Mouse (Mus musculus): ENCODE measurements at regions not wholly inside any gene's neighbourhood (a gene's known extent, or its start where the extent isn't known, plus 50 kb on each side); places are given as distances from the start of the nearest gene placed in this dataset.

DNA sequence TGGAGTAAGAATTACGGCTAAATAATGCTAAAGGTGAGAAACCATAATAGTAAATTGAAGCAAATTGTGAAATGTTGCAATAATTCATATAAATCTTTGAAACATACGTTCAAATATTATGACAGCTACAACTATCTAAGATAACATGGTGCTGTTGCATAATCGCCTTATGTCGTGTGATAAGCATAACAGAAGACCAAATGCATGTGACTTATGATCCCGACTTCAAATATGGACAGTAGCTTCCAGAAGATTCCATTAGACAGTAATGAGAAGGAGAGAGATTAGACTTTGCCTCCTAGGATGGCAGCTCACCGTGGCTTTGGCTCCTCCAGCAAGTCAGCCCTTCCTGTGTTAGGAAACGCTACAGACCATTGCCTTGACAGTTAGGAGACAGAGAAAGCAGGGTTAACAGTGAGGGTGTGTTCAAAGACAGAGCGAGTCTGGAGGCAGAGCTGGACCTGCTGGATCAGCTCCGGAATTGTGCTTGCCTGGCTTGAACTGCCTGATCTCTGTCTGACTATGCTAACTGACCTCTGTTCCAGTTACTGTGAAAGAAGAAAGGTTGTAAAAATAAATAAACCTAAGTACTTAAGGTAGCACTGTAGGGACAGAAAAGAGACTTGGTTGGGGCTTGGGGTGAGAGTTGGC, 434.6 kb upstream of the Tle4 start:
- Histone ChIP-seq H3K27me3 (ENCODE audit: poor library complexity, severe bottlenecking) (peaks cover 44% of the 10 kb centered on the region), H3K4me1 (peaks cover 28% of the 10 kb centered on the region), H3K36me3 (replicated peaks) (no peaks in the 10 kb centered on the region), H3K27ac (no peak overlapping the region), H3K9me3 (no peaks in the 10 kb centered on the region), H3K4me3 (no peak overlapping the region)
- 88% methylated on average over 9 of the region's 9 CpGs for WGBS
- DNase-seq (ENCODE audit: extremely low spot score, low spot score), result no peak

DNA sequence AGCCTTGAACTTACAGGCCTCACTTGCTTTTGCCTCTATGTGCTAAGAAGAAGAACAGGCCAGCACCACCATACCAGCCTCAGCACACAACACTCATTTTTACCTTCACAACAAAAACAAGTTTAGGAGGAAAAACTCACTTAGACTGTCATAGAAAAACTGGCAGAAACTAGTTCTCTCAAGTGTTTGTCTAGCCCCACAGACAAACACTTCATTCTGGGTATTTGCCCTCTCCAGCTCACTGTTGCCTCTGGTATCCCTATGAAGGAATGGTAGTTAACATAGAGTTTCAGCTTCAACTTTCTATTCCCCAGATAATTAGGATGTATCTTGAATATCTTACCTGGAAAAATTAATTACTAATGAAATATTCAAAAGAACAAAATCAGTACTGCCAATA, 433.6 kb upstream of the Tle4 start:
- no peak overlapping the region for H3K27ac ChIP-seq
- H3K36me3 ChIP-seq (replicated peaks), result no peaks in the 10 kb centered on the region
- no peak overlapping the region for H3K4me3 ChIP-seq
- peaks cover 34% of the 10 kb centered on the region for H3K27me3 ChIP-seq (ENCODE audit: poor library complexity, severe bottlenecking)
- H3K9me3 ChIP-seq, result no peaks in the 10 kb centered on the region
- no peak for DNase-seq (ENCODE audit: extremely low spot score, low spot score)
- peaks cover 28% of the 10 kb centered on the region for H3K4me1 ChIP-seq

GRCm38 (mm10) chr19:15003596-15003995, 405.7 kb upstream of the Tle4 start:
- Histone ChIP-seq H3K27me3 (ENCODE audit: poor library complexity, severe bottlenecking) (no peaks in the 10 kb centered on the region), H3K9me3 (no peaks in the 10 kb centered on the region), H3K36me3 (replicated peaks) (no peaks in the 10 kb centered on the region), H3K4me3 (no peak overlapping the region), H3K27ac (no peak overlapping the region), H3K4me1 (no peaks in the 10 kb centered on the region)
- no peak for DNase-seq (ENCODE audit: extremely low spot score, low spot score)
- WGBS, result 76% methylated on average over 3 of the region's 3 CpGs

DNA sequence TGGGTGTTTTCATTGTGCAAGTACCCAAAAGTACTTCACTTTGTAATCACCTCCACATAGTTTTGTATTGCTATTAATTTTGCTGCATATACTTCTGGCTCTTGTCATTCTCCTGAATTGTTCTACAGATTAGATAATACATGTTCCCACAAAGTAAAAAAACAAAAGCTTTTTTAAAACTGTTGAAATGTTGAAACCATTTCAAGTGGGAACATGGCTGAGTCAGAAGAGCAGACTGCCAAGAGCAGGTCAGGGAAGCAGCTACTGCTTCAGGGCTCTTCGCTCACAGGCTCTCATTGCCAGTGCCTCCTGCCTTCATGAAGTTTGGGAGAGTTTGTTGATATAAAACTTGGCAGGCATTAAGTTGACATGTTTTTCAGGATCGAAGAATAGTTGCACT, 395.5 kb upstream of the Tle4 start:
- Histone ChIP-seq H3K9me3 (no peaks in the 10 kb centered on the region), H3K27ac (no peak overlapping the region), H3K4me1 (no peaks in the 10 kb centered on the region), H3K27me3 (ENCODE audit: poor library complexity, severe bottlenecking) (no peaks in the 10 kb centered on the region), H3K36me3 (replicated peaks) (no peaks in the 10 kb centered on the region), H3K4me3 (no peak overlapping the region)
- 95% methylated on average over 2 of the region's 2 CpGs for WGBS
- DNase-seq (ENCODE audit: extremely low spot score, low spot score), result no peak

DNA sequence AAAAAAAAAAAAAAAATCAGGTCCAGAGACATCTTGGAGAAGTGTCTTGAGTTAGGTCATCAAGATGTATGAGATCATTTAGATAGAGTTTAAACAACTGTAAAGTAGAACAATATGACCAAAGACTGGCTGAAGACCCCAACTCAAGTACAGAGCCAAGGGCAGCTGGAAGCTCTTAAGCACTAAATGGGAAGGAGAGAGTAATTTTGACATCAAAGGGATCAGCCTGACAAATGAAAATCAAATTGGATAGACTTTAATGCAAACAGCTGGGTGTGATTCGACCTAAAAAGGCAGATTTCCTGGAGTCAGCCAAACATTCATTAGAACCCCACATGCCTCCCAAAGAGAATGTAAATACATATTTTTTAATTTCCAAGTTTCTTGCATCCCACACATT, 372.3 kb upstream of the Tle4 start:
- 28% methylated on average over 1 of the region's 1 CpGs for WGBS

GRCm38 (mm10) chr19:14968283-14968682, 370.4 kb upstream of the Tle4 start:
- no peak for DNase-seq (ENCODE audit: extremely low spot score, low spot score)
- Histone ChIP-seq H3K27ac (no peak overlapping the region), H3K4me3 (no peak overlapping the region), H3K27me3 (ENCODE audit: poor library complexity, severe bottlenecking) (peaks cover 26% of the 10 kb centered on the region), H3K4me1 (peaks cover 12% of the 10 kb centered on the region), H3K36me3 (replicated peaks) (no peaks in the 10 kb centered on the region), H3K9me3 (no peaks in the 10 kb centered on the region)
- WGBS, result 78% methylated on average over 3 of the region's 3 CpGs

More for the DNA sequence above, 372.3 kb upstream of the Tle4 start:
- H3K9me3 ChIP-seq, result no peaks in the 10 kb centered on the region
- no peak overlapping the region for H3K4me3 ChIP-seq
- H3K27me3 ChIP-seq (ENCODE audit: poor library complexity, severe bottlenecking), result peaks cover 45% of the 10 kb centered on the region
- H3K4me1 ChIP-seq, result peaks cover 12% of the 10 kb centered on the region
- no peak for DNase-seq (ENCODE audit: extremely low spot score, low spot score)
- no peaks in the 10 kb centered on the region for H3K36me3 ChIP-seq (replicated peaks)
- no peak overlapping the region for H3K27ac ChIP-seq

- DNase-seq (ENCODE audit: extremely low spot score, low spot score), result no peak
- no peaks in the 10 kb centered on the region for H3K36me3 ChIP-seq (replicated peaks)
- H3K27ac ChIP-seq, result peak overlapping the region; percentile 9; the same call in 1 of the 2 replicates
- peaks cover 40% of the 10 kb centered on the region for H3K27me3 ChIP-seq (ENCODE audit: poor library complexity, severe bottlenecking)
- no peaks in the 10 kb centered on the region for H3K9me3 ChIP-seq
- WGBS, result 94% methylated on average over 19 of the region's 19 CpGs
- peaks cover 22% of the 10 kb centered on the region for H3K4me1 ChIP-seq
- no peak overlapping the region for H3K4me3 ChIP-seq
These were observed 359.9 kb upstream of the Tle4 start for GRCm38 (mm10) chr19:14957727-14958126.

DNA sequence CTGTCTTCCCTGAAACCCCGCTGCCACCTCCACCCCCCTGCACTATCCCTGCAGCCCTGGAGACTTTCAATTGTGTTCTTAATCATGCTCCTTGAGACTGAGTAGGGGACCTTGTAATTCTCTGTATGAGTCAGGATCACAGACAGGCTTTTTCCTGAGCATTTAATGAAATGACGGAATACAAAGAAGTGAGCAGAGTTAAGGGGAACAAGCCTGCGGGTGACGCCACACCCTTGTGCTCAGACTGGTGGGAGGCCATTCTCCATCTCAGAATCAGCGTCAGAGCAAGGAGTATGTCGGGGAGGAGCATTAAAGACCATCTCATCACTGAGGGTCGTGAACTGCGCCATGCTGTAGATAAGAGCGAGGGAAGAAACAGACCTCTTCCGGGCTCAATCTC, 359.3 kb upstream of the Tle4 start:
- Histone ChIP-seq H3K27ac (peak overlapping the region; percentile 9; the same call in 1 of the 2 replicates), H3K36me3 (replicated peaks) (no peaks in the 10 kb centered on the region), H3K4me3 (no peak overlapping the region; the same call in 1 of the 2 replicates), H3K27me3 (ENCODE audit: poor library complexity, severe bottlenecking) (peaks cover 40% of the 10 kb centered on the region), H3K9me3 (no peaks in the 10 kb centered on the region), H3K4me1 (peaks cover 22% of the 10 kb centered on the region)
- no peak for DNase-seq (ENCODE audit: extremely low spot score, low spot score)
- 33% methylated on average over 10 of the region's 10 CpGs for WGBS

DNA sequence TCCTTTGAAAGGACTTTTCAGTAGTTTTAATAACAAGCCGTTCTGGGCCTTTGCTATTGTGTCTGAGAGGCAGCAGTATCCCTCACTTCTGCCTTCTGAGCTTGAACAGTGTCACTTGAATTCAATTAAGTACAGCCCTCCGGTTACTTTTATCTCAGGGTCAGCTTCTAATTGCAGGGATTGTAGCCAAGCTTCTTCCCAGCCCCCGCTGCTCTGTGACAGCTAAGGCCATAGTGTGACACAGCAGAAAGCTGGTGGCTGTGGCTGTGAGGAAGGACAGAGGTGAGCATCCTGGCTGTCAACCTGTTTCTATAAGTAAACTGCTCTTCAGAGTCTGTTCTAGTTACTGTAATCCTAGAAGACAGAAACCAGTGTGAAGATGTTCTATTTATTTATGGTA, 358.5 kb upstream of the Tle4 start:
- H3K36me3 ChIP-seq (replicated peaks), result no peaks in the 10 kb centered on the region
- no peaks in the 10 kb centered on the region for H3K9me3 ChIP-seq
- H3K4me1 ChIP-seq, result peaks cover 22% of the 10 kb centered on the region
- DNase-seq (ENCODE audit: extremely low spot score, low spot score), result no peak
- no peak overlapping the region for H3K27ac ChIP-seq
- 3% methylated on average over 3 of the region's 3 CpGs for WGBS
- H3K27me3 ChIP-seq (ENCODE audit: poor library complexity, severe bottlenecking), result peaks cover 40% of the 10 kb centered on the region
- H3K4me3 ChIP-seq, result no peak overlapping the region

DNA sequence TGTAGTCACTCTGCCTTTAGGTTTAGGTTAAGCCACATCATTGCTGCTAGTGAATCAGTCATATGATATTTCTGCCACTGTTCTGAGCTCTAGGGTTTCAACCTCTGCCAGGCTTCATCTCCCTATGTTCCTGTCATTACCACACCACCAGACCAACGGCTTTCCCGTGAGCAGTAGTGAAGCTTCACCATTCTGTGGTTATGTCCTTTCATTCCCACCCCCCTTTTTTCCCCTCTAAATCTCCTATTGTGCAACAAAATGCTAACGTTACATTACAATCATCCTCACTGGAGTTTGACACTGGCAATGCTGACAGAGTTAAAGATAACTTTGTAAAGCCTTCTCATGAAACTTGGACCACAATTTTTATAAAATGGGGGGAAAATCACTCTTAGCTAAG, 358.1 kb upstream of the Tle4 start:
- no peaks in the 10 kb centered on the region for H3K36me3 ChIP-seq (replicated peaks)
- peaks cover 40% of the 10 kb centered on the region for H3K27me3 ChIP-seq (ENCODE audit: poor library complexity, severe bottlenecking)
- H3K4me1 ChIP-seq, result peaks cover 22% of the 10 kb centered on the region
- no peaks in the 10 kb centered on the region for H3K9me3 ChIP-seq
- WGBS, result 15% methylated on average over 3 of the region's 3 CpGs
- H3K27ac ChIP-seq, result no peak overlapping the region
- DNase-seq (ENCODE audit: extremely low spot score, low spot score), result no peak
- no peak overlapping the region for H3K4me3 ChIP-seq

GRCm38 (mm10) chr19:14940207-14940952, 342.5 kb upstream of the Tle4 start:
- DNase-seq (ENCODE audit: extremely low spot score, low spot score), result no peak
- H3K27ac ChIP-seq, result no peak overlapping the region
- H3K36me3 ChIP-seq (replicated peaks), result no peaks in the 10 kb centered on the region
- no peak overlapping the region for H3K4me3 ChIP-seq
- H3K9me3 ChIP-seq, result no peaks in the 10 kb centered on the region
- WGBS, result 85% methylated on average over 9 of the region's 9 CpGs
- H3K27me3 ChIP-seq (ENCODE audit: poor library complexity, severe bottlenecking), result no peaks in the 10 kb centered on the region
- no peaks in the 10 kb centered on the region; the same call in 1 of the 2 replicates for H3K4me1 ChIP-seq

GRCm38 (mm10) chr19:14922238-14922637, 324.4 kb upstream of the Tle4 start:
- H3K27me3 ChIP-seq (ENCODE audit: poor library complexity, severe bottlenecking), result no peaks in the 10 kb centered on the region
- WGBS, result 75% methylated on average over 1 of the region's 1 CpGs
- H3K36me3 ChIP-seq (replicated peaks), result no peaks in the 10 kb centered on the region
- H3K4me1 ChIP-seq, result no peaks in the 10 kb centered on the region
- DNase-seq (ENCODE audit: extremely low spot score, low spot score), result no peak
- no peak overlapping the region for H3K27ac ChIP-seq
- no peak overlapping the region for H3K4me3 ChIP-seq
- no peaks in the 10 kb centered on the region for H3K9me3 ChIP-seq

- Histone ChIP-seq H3K27me3 (ENCODE audit: poor library complexity, severe bottlenecking) (0 out of 2 replicates have a peak, but pooled peaks cover 5% of the 10 kb centered on the region), H3K36me3 (replicated peaks) (no peaks in the 10 kb centered on the region), H3K4me3 (no peak overlapping the region), H3K27ac (no peak overlapping the region), H3K4me1 (peaks cover 4% of the 10 kb centered on the region; the same call in 1 of the 2 replicates), H3K9me3 (no peaks in the 10 kb centered on the region)
- DNase-seq (ENCODE audit: extremely low spot score, low spot score), result no peak
- 85% methylated on average over 11 of the region's 11 CpGs for WGBS
These were observed 313.4 kb upstream of the Tle4 start for GRCm38 (mm10) chr19:14911056-14911850.
